Mouse (Mus musculus): Measurements from ENCODE around the gene Cmya5.
A peak's percentile ranks its signal among the peaks of the same experiment; 100 is the strongest.
"Not testable (repeated sequence)": the region's sequence is repeated elsewhere in the genome, so short reads cannot be mapped to it uniquely, and the experiment has no call there.

Gene Cmya5

GRCm38 (mm10) chr13:93144336-93145167 lies at the start of gene Cmya5:
Gene Cmya5 (minus strand): TSS chr13:93144724.
- peak; percentile 85 for DNase-seq (ENCODE audit: low spot score)

DNA sequence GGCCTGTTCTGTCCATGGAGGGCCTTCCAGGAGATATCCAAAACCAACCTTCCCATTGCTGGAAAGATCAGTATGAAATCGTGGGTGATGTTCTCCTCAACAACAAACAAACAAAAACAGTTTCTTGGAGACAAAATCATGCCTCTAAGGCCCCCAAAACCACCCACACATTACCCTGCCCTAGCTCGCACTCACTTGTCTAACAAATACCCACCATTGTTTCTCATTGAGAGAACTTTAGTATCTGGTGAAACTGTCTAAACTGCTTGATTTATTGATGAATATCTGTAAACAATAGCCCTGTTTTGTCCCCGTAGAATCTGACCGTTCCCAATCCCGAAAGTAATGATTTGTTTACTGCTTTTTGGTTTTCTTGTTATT lies 48.1 kb upstream of the Cmya5 start:
- DNase-seq (ENCODE audit: low spot score): no peak

DNA sequence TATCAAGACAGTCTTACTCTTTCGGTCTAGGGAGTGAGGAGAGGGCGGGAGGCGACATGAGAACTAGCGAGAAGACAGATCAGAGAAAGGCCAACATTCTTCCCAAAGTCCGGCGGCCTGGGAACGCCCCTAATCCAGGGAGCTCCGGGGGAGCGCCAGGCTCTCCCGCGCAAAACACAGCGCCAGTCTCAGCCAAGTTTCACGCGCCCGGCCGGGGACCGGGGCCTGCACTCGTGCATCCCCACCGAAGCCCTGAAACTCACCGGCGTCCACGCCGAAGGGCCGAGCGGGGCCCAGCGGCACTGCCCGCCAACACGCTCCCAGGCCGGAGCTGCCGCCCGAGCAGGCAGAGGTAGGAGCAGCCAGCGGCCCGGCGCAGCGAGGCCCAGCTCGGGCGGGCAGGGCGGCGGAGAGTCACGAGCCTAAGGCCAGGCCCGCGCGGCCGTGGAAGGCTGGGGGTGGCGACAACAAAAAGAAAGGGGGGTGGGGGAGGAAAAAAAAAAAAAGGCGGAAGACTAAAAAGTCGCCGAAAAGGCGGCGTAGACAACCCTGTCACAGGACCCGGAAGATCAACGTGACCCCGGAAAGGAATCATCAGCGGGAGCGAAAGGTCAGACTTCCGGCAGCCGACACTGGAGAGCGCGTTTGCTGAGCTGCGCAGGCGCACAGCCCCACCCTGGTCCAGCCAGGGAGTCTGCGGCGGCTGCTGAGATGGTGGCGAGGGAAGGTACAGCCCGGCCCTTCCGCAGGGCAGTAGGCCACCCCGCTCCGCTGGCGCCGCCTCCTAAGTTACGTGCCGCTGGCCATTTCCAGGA lies 47.5 kb upstream of the Cmya5 start, which contains the start of gene Tent2:
Tent2 (minus strand) TSS at position 555 of the 815 bp plus-strand sequence.
- DNase-seq (ENCODE audit: low spot score): peak; percentile 76

DNA sequence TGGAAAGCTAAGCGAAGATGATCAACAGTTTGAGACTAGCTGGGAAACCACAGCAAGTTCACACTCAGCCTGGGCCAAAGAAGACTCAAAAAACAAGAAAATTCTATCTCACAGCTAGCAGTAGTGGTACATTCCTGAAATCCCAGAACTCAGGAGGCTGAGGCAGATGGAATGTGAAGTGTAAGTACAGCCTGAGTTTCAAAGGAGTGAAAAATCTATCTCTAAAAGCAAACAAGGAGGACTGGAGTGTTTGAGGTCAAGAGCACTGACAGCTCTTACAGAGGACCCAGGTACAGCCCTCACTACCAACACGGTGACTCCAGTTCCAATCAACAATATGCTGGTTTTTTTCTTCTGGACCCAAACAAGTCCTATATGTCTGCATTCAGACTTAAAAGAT lies 44.9 kb upstream of the Cmya5 start:
- DNase-seq (ENCODE audit: low spot score): no peak

DNA sequence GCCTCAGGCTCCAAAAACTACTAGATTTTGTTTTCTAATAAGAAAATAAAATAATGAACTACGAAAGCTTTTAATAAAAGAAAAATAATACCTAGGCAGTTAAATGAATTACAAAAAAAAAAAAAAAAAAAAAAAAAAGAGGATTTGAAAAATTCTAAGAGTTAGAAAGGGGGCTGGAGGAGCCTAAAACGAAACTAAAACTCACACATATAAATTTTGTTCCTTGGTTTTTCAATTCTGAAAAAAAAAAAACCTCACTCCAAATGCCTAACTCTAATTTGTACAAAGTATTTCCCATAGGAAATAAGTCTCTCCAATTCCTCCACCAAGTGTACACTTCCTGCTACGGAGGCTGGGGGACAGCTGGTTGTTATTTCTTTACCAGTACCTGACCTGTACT lies 44.2 kb upstream of the Cmya5 start:
- no peak for DNase-seq (ENCODE audit: low spot score)

- not testable (repeated sequence) for DNase-seq (ENCODE audit: low spot score)
Observed at GRCm38 (mm10) chr13:93187792-93188191, 43.3 kb upstream of the Cmya5 start.

DNA sequence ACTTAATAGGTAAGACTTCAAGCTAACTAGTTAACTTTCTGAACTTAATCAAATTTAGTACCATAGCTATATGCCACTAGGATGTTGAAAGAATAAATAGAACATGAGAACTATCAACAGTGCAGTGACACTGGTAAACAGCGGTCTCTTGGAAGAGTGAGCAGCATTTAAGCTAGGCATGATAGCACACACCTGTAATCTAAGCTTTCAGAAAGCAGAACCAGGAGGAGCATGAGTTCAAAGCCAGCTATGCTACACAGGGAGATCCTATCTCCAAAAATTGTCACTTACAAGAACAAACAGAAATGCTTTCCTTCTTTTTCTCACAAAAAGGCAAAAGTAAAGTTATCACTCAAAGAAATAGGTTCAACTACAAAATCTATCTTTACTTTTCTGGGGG lies 35.8 kb upstream of the Cmya5 start:
- no peak for DNase-seq (ENCODE audit: low spot score)

- no peak for DNase-seq (ENCODE audit: low spot score)
Observed at GRCm38 (mm10) chr13:93179522-93179921, 35.0 kb upstream of the Cmya5 start.

- DNase-seq (ENCODE audit: low spot score): no peak
Observed at GRCm38 (mm10) chr13:93177571-93177970, 33.0 kb upstream of the Cmya5 start.

DNA sequence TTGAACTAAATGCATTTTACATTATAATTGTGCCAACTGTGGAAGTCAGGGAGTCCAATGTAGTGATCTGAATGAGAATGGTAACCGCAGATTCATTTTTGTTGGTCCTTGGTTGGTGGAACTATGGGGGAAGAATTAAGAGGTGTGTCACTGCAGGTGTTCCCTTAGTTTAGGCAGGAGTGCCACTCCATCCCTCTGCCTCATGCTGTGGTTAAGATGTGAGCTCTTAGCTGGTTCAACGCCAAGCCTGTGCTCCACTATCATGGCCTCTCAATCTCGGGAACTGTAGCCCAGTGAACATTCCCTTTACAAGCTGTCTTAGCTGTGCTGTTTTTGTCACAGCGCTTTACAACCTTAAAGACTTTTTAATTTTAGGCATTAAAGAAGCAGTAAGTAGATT lies 18.8 kb upstream of the Cmya5 start:
- DNase-seq (ENCODE audit: low spot score): no peak

DNA sequence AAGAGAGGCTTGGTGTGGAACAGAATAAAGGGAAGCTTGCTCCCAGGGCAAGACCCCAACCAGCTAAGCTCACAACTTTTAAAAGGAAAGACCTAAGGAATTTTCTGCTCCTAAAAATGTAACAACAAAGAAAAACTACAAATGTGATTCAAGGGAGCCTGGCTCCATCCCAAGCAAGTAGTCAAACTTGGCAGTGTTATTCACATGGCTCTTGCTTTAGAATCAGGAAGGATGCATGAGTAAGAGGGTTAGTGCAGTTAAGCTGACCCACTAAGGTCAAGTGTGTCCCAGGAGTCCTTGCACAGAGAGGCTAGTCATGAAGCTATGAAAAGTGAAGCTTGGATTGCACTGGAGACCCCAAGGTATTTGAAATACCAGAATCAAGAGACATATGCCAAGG lies 17.9 kb upstream of the Cmya5 start:
- DNase-seq (ENCODE audit: low spot score): no peak

DNA sequence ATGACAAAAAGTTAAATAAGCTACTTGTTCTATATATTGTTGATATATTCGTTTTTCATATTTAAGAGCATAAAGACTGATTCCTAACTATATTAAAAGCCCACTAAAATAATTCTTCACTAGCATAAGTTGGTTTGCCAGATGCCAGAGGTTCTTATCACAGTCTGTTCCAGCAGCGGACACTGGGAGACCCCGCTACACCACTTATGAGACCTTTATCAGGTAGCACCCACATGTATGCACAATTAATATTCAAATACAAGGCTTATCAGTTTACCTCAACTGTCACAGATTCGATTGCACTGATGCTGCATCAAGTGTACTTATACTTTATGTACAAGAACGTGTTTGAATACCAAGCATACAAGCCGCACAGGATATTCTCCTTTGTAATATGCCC lies 13.7 kb upstream of the Cmya5 start:
- no peak for DNase-seq (ENCODE audit: low spot score)

DNA sequence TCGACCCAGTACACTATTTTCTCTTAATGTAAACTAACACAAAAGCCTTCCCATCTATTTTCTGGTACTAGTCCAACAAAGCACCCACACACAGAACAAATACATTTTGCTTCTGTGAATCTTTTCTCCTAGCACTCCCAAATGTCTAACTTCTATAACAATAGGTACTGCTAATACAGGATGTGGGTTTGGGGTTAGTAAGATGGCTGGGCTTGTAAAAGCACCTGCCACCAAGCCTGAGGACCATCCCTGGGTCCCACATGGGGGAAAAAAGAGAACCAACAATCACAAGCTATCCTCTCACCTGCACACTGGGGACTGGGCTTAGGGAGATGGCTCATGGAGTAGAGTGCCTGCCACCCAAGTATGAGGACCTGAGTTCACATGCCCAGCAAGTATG lies 8.8 kb upstream of the Cmya5 start:
- DNase-seq (ENCODE audit: low spot score): no peak

DNA sequence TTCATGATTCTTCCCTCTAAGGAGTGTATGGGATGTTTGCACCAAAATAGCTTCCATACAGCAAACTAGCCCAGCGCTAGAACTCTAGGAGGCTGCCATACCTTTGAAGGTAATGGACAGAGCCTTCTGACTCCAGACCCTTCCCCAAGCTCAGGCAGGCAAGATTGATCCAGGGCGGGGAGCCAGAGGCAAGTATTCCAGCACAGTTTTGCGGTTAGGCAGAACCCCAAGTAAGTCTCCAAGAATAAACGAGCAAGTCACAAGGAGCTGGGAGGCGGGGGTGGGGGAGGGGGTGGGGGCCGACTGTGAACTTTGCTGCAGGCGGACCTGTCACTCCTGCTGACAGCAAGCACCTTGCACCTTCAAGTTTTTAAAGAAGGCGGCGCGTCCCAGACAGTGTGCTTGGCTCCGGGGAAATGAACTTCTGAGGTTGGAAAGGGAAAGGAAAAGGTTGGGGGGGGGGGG lies 673 bp downstream of the Cmya5 start:
- peak; percentile 9 for DNase-seq (ENCODE audit: low spot score)

- DNase-seq (ENCODE audit: low spot score): no peak
Observed at GRCm38 (mm10) chr13:93141184-93141583, 3.3 kb downstream of the Cmya5 start.

GRCm38 (mm10) chr13:93138059-93138458 lies 6.5 kb downstream of the Cmya5 start:
- DNase-seq (ENCODE audit: low spot score): no peak

DNA sequence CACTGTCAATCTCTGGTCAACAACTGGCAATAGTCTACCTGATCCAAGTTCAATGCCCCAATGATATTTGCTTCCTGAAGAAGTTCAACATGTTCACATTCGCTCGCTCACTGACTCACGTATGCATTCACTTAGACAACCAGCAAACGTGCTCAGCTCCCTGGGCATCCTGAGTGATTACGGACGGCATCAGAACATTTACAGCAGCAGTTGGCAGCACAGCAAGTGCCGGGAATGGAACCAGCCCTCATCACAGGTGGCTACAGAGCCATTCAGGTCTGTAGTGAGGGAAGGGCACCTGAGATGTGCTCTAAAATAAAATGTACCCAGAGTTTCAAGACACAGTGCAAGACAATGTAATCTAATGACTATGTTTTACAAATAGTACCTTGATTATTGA lies 7.4 kb downstream of the Cmya5 start:
- DNase-seq (ENCODE audit: low spot score): no peak

DNA sequence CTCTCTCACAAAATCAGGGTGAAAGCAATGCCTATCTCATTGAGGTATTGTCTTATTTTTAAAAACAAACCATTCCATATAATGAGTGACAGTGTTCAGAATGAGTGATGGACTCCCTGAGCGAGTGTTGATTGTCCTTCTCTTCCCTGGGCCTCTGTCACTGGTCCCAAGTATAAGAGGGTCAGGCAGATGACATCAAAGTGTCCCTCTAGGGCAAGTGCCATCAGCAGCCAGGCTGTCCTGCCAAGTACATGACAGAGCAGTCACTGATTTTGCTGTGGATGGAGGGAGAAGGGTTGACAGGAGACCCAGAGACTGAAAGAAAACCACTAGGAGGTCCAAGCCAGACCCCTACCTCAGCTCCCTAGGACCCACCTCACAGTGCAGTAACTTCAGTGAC lies 8.3 kb downstream of the Cmya5 start:
- DNase-seq (ENCODE audit: low spot score): no peak

DNA sequence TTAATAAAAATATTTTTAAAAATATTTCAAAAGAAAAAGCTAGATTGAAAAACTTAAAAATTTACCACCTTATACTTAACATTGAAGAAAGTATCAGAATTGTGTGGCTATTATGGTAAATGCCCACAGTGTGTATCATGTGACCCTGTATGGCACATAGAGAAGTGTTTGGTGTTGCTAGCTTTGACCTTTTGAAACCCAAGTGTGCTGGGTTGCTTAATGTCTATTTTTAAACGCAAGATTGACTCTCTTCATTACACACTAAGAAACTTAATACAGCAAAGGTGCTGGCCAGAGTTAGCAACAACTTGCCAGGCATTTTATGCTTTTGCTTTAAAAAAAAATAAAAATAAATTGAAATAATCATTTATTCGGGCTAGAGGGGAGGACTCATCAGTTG lies 9.0 kb downstream of the Cmya5 start:
- DNase-seq (ENCODE audit: low spot score): no peak

DNA sequence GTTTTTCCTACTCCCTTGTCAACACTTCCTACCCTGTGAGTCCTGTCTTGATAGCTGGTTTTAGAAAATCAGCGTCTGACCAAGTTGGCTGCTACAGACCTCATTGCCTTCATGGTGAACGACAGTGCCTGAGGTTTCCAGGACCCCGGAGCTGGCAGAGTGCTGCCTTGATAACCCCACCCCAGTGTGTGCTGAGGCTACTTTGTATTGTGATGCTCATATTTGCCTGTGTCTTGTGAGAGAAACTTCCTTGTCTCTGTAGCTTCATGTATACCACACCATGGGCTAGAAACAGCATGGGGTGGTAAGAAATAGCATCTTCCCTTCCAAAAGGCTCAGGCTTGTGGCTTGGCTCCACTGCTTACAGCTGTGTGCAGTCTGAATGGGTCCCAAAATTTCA lies 13.8 kb downstream of the Cmya5 start:
- no peak for DNase-seq (ENCODE audit: low spot score)

GRCm38 (mm10) chr13:93128961-93129360 lies 15.6 kb downstream of the Cmya5 start:
- DNase-seq (ENCODE audit: low spot score): no peak

DNA sequence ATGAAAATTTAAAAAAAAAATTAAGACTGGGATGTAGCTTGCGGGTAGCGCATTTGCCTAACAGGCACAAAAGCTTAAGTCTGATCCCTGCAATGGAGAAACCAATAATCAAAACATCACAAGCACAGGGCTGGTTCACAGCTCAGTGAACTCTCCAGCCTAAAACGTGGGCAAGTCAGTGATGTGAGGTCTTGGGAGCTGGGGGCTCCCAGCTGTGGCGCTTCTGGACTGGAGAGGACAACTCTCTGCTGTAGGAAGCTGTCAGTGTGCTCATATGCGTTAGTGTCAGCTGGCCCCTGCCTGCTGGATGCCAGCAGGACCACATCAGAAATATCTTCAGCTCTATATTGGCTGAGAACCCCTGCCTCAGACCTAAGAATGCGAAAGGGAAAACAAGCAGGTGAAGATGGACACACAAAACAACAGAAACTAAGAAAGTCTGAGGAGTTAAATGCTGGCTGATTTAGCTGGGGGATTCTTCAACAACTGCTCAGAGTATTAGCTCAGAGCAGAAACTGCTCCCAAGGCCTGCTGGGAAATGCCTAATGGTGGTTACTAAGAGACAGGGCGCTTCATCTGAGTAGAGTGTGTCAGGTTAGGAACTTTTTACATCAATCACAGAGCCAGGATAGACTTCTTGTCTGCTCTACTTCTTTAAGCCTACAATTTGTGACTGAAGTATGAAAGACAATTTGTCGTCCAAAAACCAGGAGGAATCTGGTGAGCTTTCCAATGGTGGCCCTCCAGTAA lies 16.2 kb downstream of the Cmya5 start:
- DNase-seq (ENCODE audit: low spot score): no peak
